Mouse (Mus musculus) heart, adult 2 months (tissue): Measurements from ENCODE around the gene Fbxw22. TPM values are rescaled to one million over a fixed set of nuclear protein-coding genes. Genes with fewer than 3 reads are reported as not detected.
"Not testable (repeated sequence)": the region's sequence is repeated elsewhere in the genome, so short reads cannot be mapped to it uniquely, and the experiment has no call there.

Source experiments
- DNase-seq, 2 experiments: peaks; one replicate each; pipeline ENCODE4 v3.0.0; 2021
- H3K27ac ChIP-seq: fragments of 200-600 bp; 2 replicates; pipeline ENCODE4 v1.8.1; 2022
- H3K27me3 ChIP-seq: fragments of 200-500 bp; 2 replicates; pipeline ENCODE4 v1.6.1; 2012; ENCODE audit warnings: mild to moderate bottlenecking, low read length, inconsistent platforms, mixed read lengths; ENCODE audit not compliant: control insufficient read depth, insufficient read depth
- H3K36me3 ChIP-seq: fragments of 200-500 bp; 2 replicates; pipeline ENCODE4 v1.6.1; 2012; ENCODE audit warnings: low read length, inconsistent platforms; ENCODE audit not compliant: control insufficient read depth, insufficient read depth
- H3K4me1 ChIP-seq: fragments of 200-500 bp; 2 replicates; pipeline ENCODE4 v1.6.1; 2011; ENCODE audit warnings: low read length; ENCODE audit not compliant: control insufficient read depth, insufficient read depth
- H3K4me3 ChIP-seq: fragments of 200-600 bp; 2 replicates; pipeline ENCODE4 v1.8.1; 2022
- H3K79me2 ChIP-seq: fragments of 200-500 bp; replicated peaks from 2 replicates; pipeline ENCODE4 v1.6.1; 2012; ENCODE audit warnings: mild to moderate bottlenecking, inconsistent platforms, low read length, moderate library complexity, mixed read lengths; ENCODE audit not compliant: control insufficient read depth, insufficient read depth
- H3K9ac ChIP-seq: fragments of 200-500 bp; 2 replicates; pipeline ENCODE4 v1.6.1; 2012; ENCODE audit warnings: low read depth, mild to moderate bottlenecking, control low read depth, inconsistent platforms, low read length, mixed read lengths
- CTCF ChIP-seq: fragments of 200-600 bp; IDR thresholded peaks from 2 replicates; pipeline ENCODE4 v1.8.1; 2022; ENCODE audit warnings: antibody characterized with exemption, mild to moderate bottlenecking, moderate library complexity
- EP300 ChIP-seq: fragments of 200-500 bp; IDR thresholded peaks from 2 replicates; pipeline ENCODE4 v1.6.1; 2011; ENCODE audit warnings: low read depth, low read length, control low read depth; ENCODE audit not compliant: insufficient read depth
- POLR2A ChIP-seq: fragments of 200-500 bp; IDR thresholded peaks from 2 replicates; pipeline ENCODE4 v1.6.1; 2011; ENCODE audit warnings: mild to moderate bottlenecking, low read depth, low read length, control low read depth; ENCODE audit not compliant: insufficient read depth
- WGBS: fragments of 180-500 bp; shearing (Covaris S2); methylation state at CpG from one replicate; pipeline ENCODE4 v1.1.7; 2018; 5-methylcytosine and 5-hydroxymethylcytosine counted together
- intact Hi-C: fragments of 180-260 bp; cut with DNase I; formaldehyde crosslinking; loops from one replicate; pipeline ENCODE4 v1.15.1; 2025
- long read RNA-seq: library from polyadenylated mRNA; stranded (forward); transcript quantifications from one replicate; pipeline ENCODE4 v2.0.0, GENCODE M21; 2021
- polyA plus RNA-seq: library from polyadenylated mRNA; depleted of rRNA; stranded (reverse); fragments of >200 nt; gene quantifications from 2 replicates; pipeline ENCODE4 v1.2.3, GENCODE M21; 2012; rRNA removed
- total RNA-seq, 2 experiments: library from RNA; stranded (reverse); gene quantifications; 2 replicates each; pipeline ENCODE4 v1.2.3; 2021

Gene Fbxw22
- total RNA-seq (not detected), polyA plus RNA-seq (not detected in 2 replicates)
- long read RNA-seq, result 0 reads

- H3K27ac ChIP-seq, H3K4me1 ChIP-seq, H3K79me2 ChIP-seq, H3K36me3 ChIP-seq, H3K9ac ChIP-seq, DNase-seq, H3K4me3 ChIP-seq, intact Hi-C loops, H3K27me3 ChIP-seq: not testable (repeated sequence)
- 59% methylated on average over 4 of the region's 4 CpGs for WGBS
These were observed at the start of gene Fbxw22 for GRCm38 (mm10) chr9:109404196-109404595. Fbxw22 (minus strand) TSS chr9:109404296.

- Histone ChIP-seq H3K79me2 (no peaks in the 10 kb centered on the region), H3K27ac (no peak within 1 kb of the TSS), H3K4me1 (no peaks in the 10 kb centered on the region), H3K4me3 (no peak within 1 kb of the TSS), H3K9ac (no peak within 1 kb of the TSS), H3K27me3 (no peaks in the 10 kb centered on the region), H3K36me3 (no peaks in the 10 kb centered on the region)
- intact Hi-C loops, result no loop called here
- TF ChIP-seq CTCF, result no peak
- no peak for TF ChIP-seq POLR2A
- no peak for TF ChIP-seq EP300
- DNase-seq, result no peak
These were observed 44.9 kb upstream of the Fbxw22 start, which contains the start of gene Fbxw16 for GRCm38 (mm10) chr9:109449040-109449439. Fbxw16 (minus strand) TSS chr9:109449140.

GRCm38 (mm10) chr9:109432956-109433355, 28.9 kb upstream of the Fbxw22 start:
- intact Hi-C loops, result no loop called here
- no peak overlapping the region for H3K9ac ChIP-seq
- H3K4me3 ChIP-seq, result no peak overlapping the region
- H3K79me2 ChIP-seq, result no peaks in the 10 kb centered on the region
- H3K4me1 ChIP-seq, result no peaks in the 10 kb centered on the region
- H3K27ac ChIP-seq, result no peak overlapping the region
- WGBS, result 67% methylated on average over 1 of the region's 1 CpGs
- TF ChIP-seq EP300 (no peak), POLR2A (no peak), CTCF (no peak)
- DNase-seq, result no peak
- no peaks in the 10 kb centered on the region for H3K27me3 ChIP-seq
- H3K36me3 ChIP-seq, result no peaks in the 10 kb centered on the region

GRCm38 (mm10) chr9:109339559-109339958, 64.5 kb downstream of the Fbxw22 start, which contains the start of gene Fbxw28:
Fbxw28 (minus strand) TSS chr9:109339659.
- not testable (repeated sequence) for H3K27ac ChIP-seq
- WGBS, result 100% methylated on average over 1 of the region's 1 CpGs

More at GRCm38 (mm10) chr9:109339559-109339958, 64.5 kb downstream of the Fbxw22 start, which contains the start of gene Fbxw28:
- H3K36me3 ChIP-seq, intact Hi-C loops, H3K27me3 ChIP-seq, H3K4me3 ChIP-seq, H3K79me2 ChIP-seq, DNase-seq, H3K4me1 ChIP-seq, H3K9ac ChIP-seq: not testable (repeated sequence)

Other genes starting within 250 kb of the Fbxw22 start
- not detected for gene Fbxw21, start 242.3 kb downstream of the Fbxw22 start, total RNA-seq
- not detected in 2 replicates for gene Fbxw21, start 242.3 kb downstream of the Fbxw22 start, polyA plus RNA-seq
- not detected for gene Fbxw13, start 208.3 kb downstream of the Fbxw22 start, total RNA-seq
- not detected in 2 replicates for gene Fbxw13, start 208.3 kb downstream of the Fbxw22 start, polyA plus RNA-seq
- not detected for gene Fbxw20, start 169.5 kb downstream of the Fbxw22 start, total RNA-seq
- not detected in 2 replicates for gene Fbxw20, start 169.5 kb downstream of the Fbxw22 start, polyA plus RNA-seq
- gene Fbxw14, start 116.6 kb downstream of the Fbxw22 start, total RNA-seq, result not detected
- not detected in 2 replicates for gene Fbxw14, start 116.6 kb downstream of the Fbxw22 start, polyA plus RNA-seq
- not detected for gene Fbxw28, start 64.6 kb downstream of the Fbxw22 start, total RNA-seq
- not detected in 2 replicates for gene Fbxw28, start 64.6 kb downstream of the Fbxw22 start, polyA plus RNA-seq
- not detected for gene Fbxw16, start 44.8 kb upstream of the Fbxw22 start, total RNA-seq
- not detected in 2 replicates for gene Fbxw16, start 44.8 kb upstream of the Fbxw22 start, polyA plus RNA-seq
- gene Fbxw19, start 91.6 kb upstream of the Fbxw22 start, total RNA-seq, result not detected
- gene Fbxw19, start 91.6 kb upstream of the Fbxw22 start, polyA plus RNA-seq, result not detected in 2 replicates
- not detected for gene Fbxw15, start 164.0 kb upstream of the Fbxw22 start, total RNA-seq
- gene Fbxw15, start 164.0 kb upstream of the Fbxw22 start, polyA plus RNA-seq, result not detected in 2 replicates
- not detected for gene Fbxw24, start 221.8 kb upstream of the Fbxw22 start, total RNA-seq
- gene Fbxw24, start 221.8 kb upstream of the Fbxw22 start, polyA plus RNA-seq, result not detected in 2 replicates